Mouse (Mus musculus) heart, postnatal 0 days (tissue): Measurements from ENCODE around the gene Zbtb41. TPM values are rescaled to one million over a fixed set of nuclear protein-coding genes. Genes with fewer than 3 reads are reported as not detected.
A peak's percentile ranks its signal among the peaks of the same experiment; 100 is the strongest.

Experiments used
- ATAC-seq: fragments of 200-750 bp; cut with Nextera tagmentation; 2 replicates; pipeline ENCODE4 v1.8.0; 2017; ENCODE audit warnings: low read depth, moderate number of reproducible peaks, moderate library complexity; ENCODE audit not compliant: insufficient read depth
- DNase-seq: peaks from one replicate; pipeline ENCODE4 v3.0.0-alpha.2; 2016; ENCODE audit warnings: low spot score
- H3K27ac ChIP-seq: fragments of 300-500 bp; sonication (generic); 2 replicates; pipeline ENCODE4 v1.5.1; 2014; ENCODE audit warnings: low read depth, mild to moderate bottlenecking
- H3K27me3 ChIP-seq: fragments of 300-500 bp; sonication (generic); 2 replicates; pipeline ENCODE4 v1.6.1; 2014; ENCODE audit warnings: low read length, mixed read lengths; ENCODE audit not compliant: control insufficient read depth, insufficient read depth
- H3K36me3 ChIP-seq: fragments of 300-500 bp; sonication (generic); replicated peaks from 2 replicates; pipeline ENCODE4 v1.6.1; 2014; ENCODE audit warnings: low read length, mixed read lengths; ENCODE audit not compliant: control insufficient read depth, insufficient read depth
- H3K4me1 ChIP-seq: fragments of 300-500 bp; sonication (generic); 2 replicates; pipeline ENCODE4 v1.6.1; 2014; ENCODE audit warnings: antibody characterized with exemption; ENCODE audit not compliant: control insufficient read depth, insufficient read depth
- H3K4me2 ChIP-seq: fragments of 300-500 bp; sonication (generic); 2 replicates; pipeline ENCODE4 v1.6.1; 2014; ENCODE audit warnings: low read depth, mild to moderate bottlenecking, low read length, moderate library complexity
- H3K4me3 ChIP-seq: fragments of 300-500 bp; sonication (generic); 2 replicates; pipeline ENCODE4 v1.5.1; 2014; ENCODE audit warnings: low read depth, low read length
- H3K9ac ChIP-seq: fragments of 300-500 bp; sonication (generic); replicated peaks from 2 replicates; pipeline ENCODE4 v1.6.1; 2014; ENCODE audit warnings: low read depth, low read length, mixed read lengths
- H3K9me3 ChIP-seq: fragments of 300-500 bp; sonication (generic); replicated peaks from 2 replicates; pipeline ENCODE4 v1.6.1; 2016; ENCODE audit warnings: low read length; ENCODE audit not compliant: control insufficient read depth
- CTCF ChIP-seq: IDR thresholded peaks from 2 replicates; pipeline ENCODE4 v1.5.1; 2016; ENCODE audit warnings: antibody characterized with exemption, control low read depth, low read depth
- EP300 ChIP-seq: IDR thresholded peaks from 2 replicates; pipeline ENCODE4 v1.6.1; 2016; ENCODE audit warnings: antibody characterized with exemption, low read depth
- WGBS: fragments of 180-500 bp; shearing (Covaris S2); extraction: QIAGEN DNeasy Blood & Tissue Kit; methylation state at CpG from one replicate; pipeline ENCODE4 v1.1.7; 2014; 5-methylcytosine and 5-hydroxymethylcytosine counted together
- polyA plus RNA-seq: library from polyadenylated mRNA; unstranded; fragments of >200 nt; fragmentation: Nextera tagmentation; extraction: Ambion mirVana; gene quantifications from 2 replicates; pipeline ENCODE4 v1.2.1, GENCODE M21; 2015
- total RNA-seq: library from RNA; depleted of rRNA; stranded (reverse); fragments of >200 nt; gene quantifications from 2 replicates; pipeline ENCODE4 v1.2.3, GENCODE M21; 2014; ENCODE audit warnings: low replicate concordance

Zbtb41 gene
- total and polyA plus RNA-seq, 2 experiments from 2014 or later: 4.5 to 9.2 TPM

GRCm38 (mm10) chr1:139454340-139455225 is 32.5 kb downstream of the Zbtb41 start, which contains the start of gene Aspm:
Gene Aspm, plus strand, starts transcription at chr1:139454772.
- under 1% methylated on average over 54 of the region's 65 CpGs for WGBS
- DNase-seq (peak; percentile 95), ATAC-seq (peak; percentile 98)
- H3K9ac ChIP-seq: peak within 1 kb of the TSS; percentile 63
- no peaks in the 10 kb centered on the region for H3K27me3 ChIP-seq
- peak within 1 kb of the TSS; percentile 87 for H3K4me3 ChIP-seq
- H3K27ac ChIP-seq: peak within 1 kb of the TSS; percentile 35
- peaks cover 18% of the 10 kb centered on the region for H3K36me3 ChIP-seq
- peaks cover 17% of the 10 kb centered on the region; the same call in 1 of the 2 replicates for H3K4me1 ChIP-seq
- peak within 1 kb of the TSS; percentile 99 for H3K4me2 ChIP-seq
- H3K9me3 ChIP-seq: no peaks in the 10 kb centered on the region
- TF ChIP-seq CTCF (no peak), EP300 (0 out of 2 replicates have a peak, but pooled peaks have one; percentile 20)

DNA sequence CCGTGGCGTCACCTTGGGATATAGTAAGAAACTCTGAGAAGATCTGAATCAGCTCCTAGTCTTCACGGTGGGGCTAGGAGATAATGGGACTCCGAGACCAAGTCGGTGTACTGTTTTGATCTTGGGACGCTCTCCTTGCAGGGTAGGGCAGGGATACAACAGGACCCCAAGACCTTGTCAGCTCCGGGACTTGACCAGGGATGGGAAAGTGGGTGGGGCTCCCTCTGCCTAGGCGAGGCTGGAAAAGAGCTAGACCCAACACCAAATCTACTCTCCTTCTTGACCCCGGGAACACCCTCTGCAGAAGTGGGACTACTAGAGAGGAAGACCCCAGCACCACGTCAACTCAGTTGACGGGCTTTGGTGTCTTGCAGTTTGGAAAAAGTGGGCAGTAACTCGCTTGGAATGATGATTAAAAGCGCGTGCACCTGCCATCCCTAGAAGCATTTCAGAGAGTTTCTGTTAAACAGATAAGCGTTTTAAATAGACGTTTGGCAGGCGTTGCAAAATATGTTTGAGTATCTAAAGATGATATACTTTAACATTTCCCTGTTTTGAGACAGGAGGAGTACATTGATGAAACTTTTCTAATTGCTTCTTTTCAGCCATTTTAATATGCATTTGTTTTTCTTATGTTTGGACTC is 33.3 kb downstream of the Zbtb41 start:
- WGBS: under 1% methylated on average over 17 of the region's 17 CpGs

GRCm38 (mm10) chr1:139460807-139461206 is 38.7 kb downstream of the Zbtb41 start:
- Histone ChIP-seq H3K27ac (no peak overlapping the region), H3K9ac (no peak overlapping the region), H3K27me3 (no peaks in the 10 kb centered on the region), H3K9me3 (no peaks in the 10 kb centered on the region), H3K4me3 (no peak overlapping the region), H3K4me2 (no peak overlapping the region), H3K4me1 (peaks cover 12% of the 10 kb centered on the region; the same call in 1 of the 2 replicates), H3K36me3 (peaks cover 56% of the 10 kb centered on the region)
- WGBS: 90% methylated on average over 5 of the region's 5 CpGs
- no peak for ATAC-seq
- TF ChIP-seq CTCF (no peak), EP300 (no peak)
- DNase-seq: no peak

More for the DNA sequence above, 33.3 kb downstream of the Zbtb41 start:
- peak; percentile 11 for ATAC-seq
- no peaks in the 10 kb centered on the region for H3K27me3 ChIP-seq
- TF ChIP-seq CTCF (no peak), EP300 (no peak)
- peaks cover 17% of the 10 kb centered on the region; the same call in 1 of the 2 replicates for H3K4me1 ChIP-seq
- peak overlapping the region; percentile 87 for H3K4me3 ChIP-seq
- H3K9me3 ChIP-seq: no peaks in the 10 kb centered on the region
- no peak for DNase-seq
- H3K27ac ChIP-seq: no peak overlapping the region; the same call in 1 of the 2 replicates
- H3K9ac ChIP-seq: peak overlapping the region; percentile 63
- H3K36me3 ChIP-seq: peaks cover 18% of the 10 kb centered on the region
- H3K4me2 ChIP-seq: peak overlapping the region; percentile 99

DNA sequence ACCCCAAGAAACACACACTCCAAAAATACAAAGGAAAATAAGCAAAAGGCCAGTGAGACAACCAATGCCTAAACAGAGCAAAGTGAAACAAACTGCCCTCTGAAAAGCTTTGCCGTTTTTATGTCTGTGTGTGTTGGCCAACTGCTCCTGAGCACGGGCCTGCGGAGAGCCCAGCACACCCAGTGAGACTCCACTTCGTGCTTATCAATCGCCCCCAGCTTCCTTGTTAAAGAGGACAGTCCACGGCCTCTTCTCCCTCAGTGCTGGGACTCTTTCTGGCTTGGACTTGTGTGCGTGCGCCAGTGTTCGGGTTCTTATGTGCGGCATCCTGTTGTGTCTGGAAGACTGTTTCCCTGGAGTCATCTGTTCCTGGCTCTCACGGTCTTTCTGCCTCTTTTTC is 43.8 kb downstream of the Zbtb41 start:
- TF ChIP-seq CTCF (no peak), EP300 (no peak)
- Histone ChIP-seq H3K36me3 (peaks cover 69% of the 10 kb centered on the region), H3K4me3 (no peak overlapping the region), H3K27me3 (no peaks in the 10 kb centered on the region), H3K27ac (no peak overlapping the region), H3K4me1 (no peaks in the 10 kb centered on the region), H3K9ac (no peak overlapping the region), H3K9me3 (no peaks in the 10 kb centered on the region), H3K4me2 (no peak overlapping the region)
- ATAC-seq (no peak), DNase-seq (no peak)
- WGBS: 81% methylated on average over 11 of the region's 11 CpGs

DNA sequence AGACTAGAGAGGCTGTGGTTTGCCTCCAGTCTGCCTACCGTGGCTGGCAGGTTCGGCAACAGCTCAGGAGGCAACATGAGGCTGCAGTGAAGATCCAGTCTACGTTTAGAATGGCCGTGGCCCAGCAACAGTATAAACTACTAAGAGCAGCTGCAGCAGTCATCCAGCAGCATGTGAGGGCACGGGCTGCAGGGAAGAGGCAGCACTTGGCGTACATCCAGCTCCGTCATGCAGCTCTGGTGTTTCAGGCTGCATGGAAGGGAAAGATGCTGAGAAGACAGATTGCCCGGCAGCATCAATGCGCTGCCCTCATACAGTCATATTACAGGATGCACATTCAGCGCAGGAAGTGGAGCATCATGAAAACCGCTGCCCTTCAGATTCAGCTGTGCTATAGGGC is 56.8 kb downstream of the Zbtb41 start:
- no peaks in the 10 kb centered on the region for H3K9me3 ChIP-seq
- no peak for ATAC-seq
- TF ChIP-seq EP300 (no peak), CTCF (no peak)
- no peak overlapping the region for H3K27ac ChIP-seq
- H3K27me3 ChIP-seq: no peaks in the 10 kb centered on the region
- 87% methylated on average over 11 of the region's 11 CpGs for WGBS
- DNase-seq: no peak
- H3K4me1 ChIP-seq: no peaks in the 10 kb centered on the region
- no peak overlapping the region for H3K4me3 ChIP-seq
- H3K36me3 ChIP-seq: peaks cover 86% of the 10 kb centered on the region
- H3K4me2 ChIP-seq: no peak overlapping the region
- H3K9ac ChIP-seq: no peak overlapping the region
